Mouse (Mus musculus) cerebellum, postnatal 36 days (tissue): ENCODE measurements at regions not wholly inside any gene's neighbourhood (a gene's known extent, or its start where the extent isn't known, plus 50 kb on each side); places are given as distances from the start of the nearest gene placed in this dataset.

ENCODE experiments used
- DNase-seq, 2 experiments: peaks; one replicate each; pipeline ENCODE4 v3.0.0; 2021 to 2022; ENCODE audit warnings: mixed read lengths in 2 of 2

- no peak for DNase-seq
Measured at GRCm38 (mm10) chr9:61047289-61047688, 252.9 kb downstream of the Uaca start.

- DNase-seq: no peak
Measured at GRCm38 (mm10) chr9:61048576-61048975, 254.2 kb downstream of the Uaca start.

- no peak for DNase-seq
Measured at GRCm38 (mm10) chr9:61052621-61053020, 258.3 kb downstream of the Uaca start.

GRCm38 (mm10) chr9:61054427-61054826, 260.1 kb downstream of the Uaca start:
- no peak for DNase-seq

- no peak for DNase-seq
Measured at GRCm38 (mm10) chr9:61055392-61055791, 261.1 kb downstream of the Uaca start.

GRCm38 (mm10) chr9:61055928-61056730, 261.8 kb downstream of the Uaca start:
- DNase-seq: peak; percentile 23 to 43

GRCm38 (mm10) chr9:61056731-61057270, 262.5 kb downstream of the Uaca start:
- DNase-seq: no peak

- DNase-seq: no peak
Measured at GRCm38 (mm10) chr9:61059225-61059624, 264.9 kb downstream of the Uaca start.

- no peak for DNase-seq
Measured at GRCm38 (mm10) chr9:61060958-61061357, 266.6 kb downstream of the Uaca start.

GRCm38 (mm10) chr9:61064714-61065305, 270.5 kb downstream of the Uaca start:
- no peak for DNase-seq

GRCm38 (mm10) chr9:61069553-61070314, 275.4 kb downstream of the Uaca start:
- no peak for DNase-seq

- DNase-seq: no peak
Measured at GRCm38 (mm10) chr9:61070315-61070707, 276.0 kb downstream of the Uaca start.

- DNase-seq: no peak
Measured at GRCm38 (mm10) chr9:61070861-61071260, 276.5 kb downstream of the Uaca start.

- DNase-seq: peak in 1 of 2 experiments; percentile 35
Measured at GRCm38 (mm10) chr9:61073482-61073881, 279.1 kb downstream of the Uaca start.

- no peak for DNase-seq
Measured at GRCm38 (mm10) chr9:61075071-61075470, 280.7 kb downstream of the Uaca start.

GRCm38 (mm10) chr9:61077181-61077580, 282.8 kb downstream of the Uaca start:
- no peak for DNase-seq

- DNase-seq: no peak
Measured at GRCm38 (mm10) chr9:61077807-61078206, 283.5 kb downstream of the Uaca start.

- peak; percentile 86 for DNase-seq
Measured at GRCm38 (mm10) chr9:61081474-61082021, 287.2 kb downstream of the Uaca start.

- no peak for DNase-seq
Measured at GRCm38 (mm10) chr9:61084655-61085230, 287.4 kb upstream of the Tle3 start.

- no peak for DNase-seq
Measured at GRCm38 (mm10) chr9:61087035-61087434, 285.1 kb upstream of the Tle3 start.

GRCm38 (mm10) chr9:61089066-61089686, 283.0 kb upstream of the Tle3 start:
- DNase-seq: no peak

- DNase-seq: no peak
Measured at GRCm38 (mm10) chr9:61091036-61091435, 281.1 kb upstream of the Tle3 start.
